Mouse (Mus musculus) heart, embryonic 11.5 days (tissue): ENCODE measurements around the gene Stk39. TPM values are rescaled to one million over a fixed set of nuclear protein-coding genes. Genes with fewer than 3 reads are reported as not detected.
A peak's percentile ranks its signal among the peaks of the same experiment; 100 is the strongest.

ENCODE experiments used
- ATAC-seq: fragments of 200-750 bp; cut with Nextera tagmentation; replicated peaks from 2 replicates; pipeline ENCODE4 v1.8.0; 2017; ENCODE audit warnings: moderate library complexity; ENCODE audit not compliant: insufficient number of reproducible peaks, low FRiP score, low TSS enrichment
- H3K27ac ChIP-seq: fragments of 300-500 bp; sonication (generic); 2 replicates; pipeline ENCODE4 v1.5.1; 2014; ENCODE audit warnings: mild to moderate bottlenecking, low read depth, low read length
- H3K27me3 ChIP-seq: fragments of 300-500 bp; sonication (generic); 2 replicates; pipeline ENCODE4 v1.6.1; 2014; ENCODE audit warnings: mild to moderate bottlenecking, low read length, mixed read lengths; ENCODE audit not compliant: control insufficient read depth, insufficient read depth
- H3K36me3 ChIP-seq: fragments of 300-500 bp; sonication (generic); 2 replicates; pipeline ENCODE4 v1.6.1; 2014; ENCODE audit warnings: mild to moderate bottlenecking, low read length, moderate library complexity, mixed read lengths; ENCODE audit not compliant: control insufficient read depth, insufficient read depth
- H3K4me1 ChIP-seq: fragments of 300-500 bp; sonication (generic); 2 replicates; pipeline ENCODE4 v1.6.1; 2014; ENCODE audit warnings: low read length; ENCODE audit not compliant: control insufficient read depth, insufficient read depth
- H3K4me2 ChIP-seq: fragments of 300-500 bp; sonication (generic); 2 replicates; pipeline ENCODE4 v1.6.1; 2014; ENCODE audit warnings: mild to moderate bottlenecking, moderate library complexity
- H3K4me3 ChIP-seq: fragments of 300-500 bp; sonication (generic); 2 replicates; pipeline ENCODE4 v1.5.1; 2014; ENCODE audit warnings: low read depth, low read length
- H3K9ac ChIP-seq: fragments of 300-500 bp; sonication (generic); 2 replicates; pipeline ENCODE4 v1.6.1; 2014; ENCODE audit warnings: mild to moderate bottlenecking, low read depth, low read length, moderate library complexity
- H3K9me3 ChIP-seq: fragments of 300-500 bp; sonication (generic); replicated peaks from 2 replicates; pipeline ENCODE4 v1.6.1; 2016; ENCODE audit warnings: low read length; ENCODE audit not compliant: control insufficient read depth
- WGBS: fragments of 180-500 bp; shearing (Covaris S2); extraction: QIAGEN DNeasy Blood & Tissue Kit; methylation state at CpG from one replicate; pipeline ENCODE4 v1.1.7; 2014; ENCODE audit not compliant: insufficient replicate concordance; 5-methylcytosine and 5-hydroxymethylcytosine counted together
- polyA plus RNA-seq: library from polyadenylated mRNA; unstranded; fragments of >200 nt; fragmentation: Nextera tagmentation; extraction: Ambion mirVana; gene quantifications from 2 replicates; pipeline ENCODE4 v1.2.1, GENCODE M21; 2014

The Stk39 gene
- polyA plus RNA-seq, 1 experiment from 2014 or later: 58.3 TPM

GRCm38 (mm10) chr2:68448035-68448434, 24.0 kb downstream of the Stk39 start:
- no peak for ATAC-seq
- Histone ChIP-seq H3K4me2 (no peak overlapping the region), H3K9me3 (no peaks in the 10 kb centered on the region), H3K27ac (no peak overlapping the region), H3K4me1 (peaks cover 13% of the 10 kb centered on the region; the same call in 1 of the 2 replicates), H3K9ac (no peak overlapping the region), H3K4me3 (no peak overlapping the region), H3K36me3 (no peaks in the 10 kb centered on the region), H3K27me3 (no peaks in the 10 kb centered on the region)
- WGBS: 94% methylated on average over 10 of the region's 10 CpGs

- no peaks in the 10 kb centered on the region for H3K27me3 ChIP-seq
- no peak overlapping the region for H3K4me2 ChIP-seq
- H3K4me1 ChIP-seq: peaks cover 33% of the 10 kb centered on the region
- no peak overlapping the region for H3K9ac ChIP-seq
- peak overlapping the region; percentile 55; the same call in 1 of the 2 replicates for H3K27ac ChIP-seq
- H3K4me3 ChIP-seq: no peak overlapping the region
- H3K9me3 ChIP-seq: no peaks in the 10 kb centered on the region
- WGBS: 68% methylated on average over 6 of the region's 6 CpGs
- no peak for ATAC-seq
- H3K36me3 ChIP-seq: no peaks in the 10 kb centered on the region
Observed at GRCm38 (mm10) chr2:68443141-68443540, 28.9 kb downstream of the Stk39 start.

GRCm38 (mm10) chr2:68442113-68442717, 29.9 kb downstream of the Stk39 start:
- no peak overlapping the region for H3K9ac ChIP-seq
- H3K4me1 ChIP-seq: peaks cover 40% of the 10 kb centered on the region
- no peaks in the 10 kb centered on the region for H3K36me3 ChIP-seq
- peak overlapping the region; percentile 55 for H3K27ac ChIP-seq
- no peak overlapping the region for H3K4me2 ChIP-seq
- H3K9me3 ChIP-seq: no peaks in the 10 kb centered on the region
- ATAC-seq: no peak
- no peaks in the 10 kb centered on the region for H3K27me3 ChIP-seq
- no peak overlapping the region for H3K4me3 ChIP-seq
- WGBS: 33% methylated on average over 5 of the region's 5 CpGs

- H3K27me3 ChIP-seq: no peaks in the 10 kb centered on the region
- no peaks in the 10 kb centered on the region for H3K36me3 ChIP-seq
- no peak overlapping the region for H3K9ac ChIP-seq
- no peak overlapping the region for H3K4me2 ChIP-seq
- ATAC-seq: no peak
- 71% methylated on average over 9 of the region's 9 CpGs for WGBS
- no peaks in the 10 kb centered on the region for H3K9me3 ChIP-seq
- H3K4me3 ChIP-seq: no peak overlapping the region
- peaks cover 64% of the 10 kb centered on the region for H3K4me1 ChIP-seq
- no peak overlapping the region for H3K27ac ChIP-seq
Observed at GRCm38 (mm10) chr2:68439614-68440013, 32.5 kb downstream of the Stk39 start.

GRCm38 (mm10) chr2:68437920-68438319, 34.1 kb downstream of the Stk39 start:
- Histone ChIP-seq H3K9ac (no peak overlapping the region), H3K9me3 (no peaks in the 10 kb centered on the region), H3K36me3 (no peaks in the 10 kb centered on the region), H3K27ac (peak overlapping the region; percentile 30; the same call in 1 of the 2 replicates), H3K4me2 (no peak overlapping the region), H3K4me1 (peaks cover 65% of the 10 kb centered on the region), H3K27me3 (no peaks in the 10 kb centered on the region), H3K4me3 (no peak overlapping the region)
- ATAC-seq: no peak
- 28% methylated on average over 5 of the region's 5 CpGs for WGBS

- no peak overlapping the region for H3K9ac ChIP-seq
- no peaks in the 10 kb centered on the region for H3K9me3 ChIP-seq
- no peak overlapping the region for H3K4me3 ChIP-seq
- H3K4me2 ChIP-seq: no peak overlapping the region
- no peaks in the 10 kb centered on the region for H3K36me3 ChIP-seq
- H3K4me1 ChIP-seq: peaks cover 58% of the 10 kb centered on the region
- 88% methylated on average over 7 of the region's 7 CpGs for WGBS
- H3K27me3 ChIP-seq: no peaks in the 10 kb centered on the region
- ATAC-seq: no peak
- no peak overlapping the region for H3K27ac ChIP-seq
Observed at GRCm38 (mm10) chr2:68437216-68437615, 34.9 kb downstream of the Stk39 start.

GRCm38 (mm10) chr2:68436305-68436704, 35.8 kb downstream of the Stk39 start:
- Histone ChIP-seq H3K4me2 (peak overlapping the region; percentile 58), H3K9me3 (no peaks in the 10 kb centered on the region), H3K4me1 (peaks cover 57% of the 10 kb centered on the region), H3K9ac (peak overlapping the region; percentile 52; the same call in 1 of the 2 replicates), H3K4me3 (peak overlapping the region; percentile 14; the same call in 1 of the 2 replicates), H3K27me3 (no peaks in the 10 kb centered on the region), H3K27ac (peak overlapping the region; percentile 82), H3K36me3 (no peaks in the 10 kb centered on the region)
- 24% methylated on average over 10 of the region's 10 CpGs for WGBS
- no peak for ATAC-seq

GRCm38 (mm10) chr2:68435494-68436255, 36.4 kb downstream of the Stk39 start:
- Histone ChIP-seq H3K9ac (peak overlapping the region; percentile 52; the same call in 1 of the 2 replicates), H3K27me3 (no peaks in the 10 kb centered on the region), H3K9me3 (no peaks in the 10 kb centered on the region), H3K27ac (peak overlapping the region; percentile 82), H3K4me3 (0 out of 2 replicates have a peak overlapping the region, but pooled peaks have one; percentile 14), H3K36me3 (no peaks in the 10 kb centered on the region), H3K4me2 (peak overlapping the region; percentile 58), H3K4me1 (peaks cover 59% of the 10 kb centered on the region)
- WGBS: 11% methylated on average over 15 of the region's 15 CpGs
- ATAC-seq: peak; percentile 36
